Mouse (Mus musculus) ES-Bruce4 (cell line): Measurements from ENCODE around the gene 4931406P16Rik.

Experiments
- CTCF ChIP-seq: IDR thresholded peaks from one replicate; pipeline ENCODE4 v1.8.1; 2011; ENCODE audit warnings: low read depth, low read length
- EP300 ChIP-seq: IDR thresholded peaks from 2 replicates; pipeline ENCODE4 v1.6.1; 2011; ENCODE audit warnings: low read depth, low read length; ENCODE audit not compliant: insufficient read depth

DNA sequence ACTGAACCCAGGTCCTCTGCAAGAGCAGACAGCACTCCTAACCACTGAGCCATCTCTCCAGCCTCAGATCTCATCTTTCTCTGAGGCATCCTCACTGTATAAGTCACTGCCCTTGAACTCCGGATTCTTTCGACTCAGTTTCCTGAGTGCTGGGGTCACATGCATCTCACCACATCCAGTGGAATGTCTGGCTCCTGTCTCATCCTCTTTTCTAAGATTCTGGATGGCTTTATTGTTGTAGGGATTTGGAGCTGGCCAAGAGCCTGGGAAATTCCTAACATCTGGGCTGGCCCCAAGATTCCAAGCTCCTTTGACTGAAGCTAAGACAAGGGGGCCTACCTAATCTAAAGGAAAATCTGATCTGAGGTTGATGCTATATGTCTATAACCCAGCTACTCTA, 5.8 kb upstream of the 4931406P16Rik start:
- no peak for TF ChIP-seq CTCF
- no peak for TF ChIP-seq EP300
